Mouse (Mus musculus): ENCODE results near the gene Gm28308. TPM values are rescaled to one million over a fixed set of nuclear protein-coding genes. Genes with fewer than 3 reads are reported as not detected.

The Gm28308 gene
- polyA plus RNA-seq, 1 experiment from 2014 or later, result not detected

- no peaks in the 10 kb centered on the region; the same call in 1 of the 2 replicates for H3K4me1 ChIP-seq (ENCODE audit: control insufficient read depth, insufficient read depth, low read depth, low read length)
- H3K9ac ChIP-seq (ENCODE audit: low read depth, low read length), result peak overlapping the region; percentile 8
- H3K36me3 ChIP-seq (ENCODE audit: control insufficient read depth, insufficient read depth, low read length), result no peaks in the 10 kb centered on the region
- 3% methylated on average over 19 of the region's 19 CpGs for WGBS
- peak overlapping the region; percentile 59 for H3K27ac ChIP-seq (ENCODE audit: low read depth, low read length)
- peak overlapping the region; percentile 38 for H3K4me2 ChIP-seq (ENCODE audit: low read length)
- H3K27me3 ChIP-seq (replicated peaks; ENCODE audit: control insufficient read depth, insufficient read depth, low read length), result peaks cover 45% of the 10 kb centered on the region
- no peaks in the 10 kb centered on the region for H3K9me3 ChIP-seq (ENCODE audit: control insufficient read depth, low read length)
- H3K4me3 ChIP-seq (ENCODE audit: low read length), result peak overlapping the region; percentile 17
- ATAC-seq, result no peak
Observed at GRCm38 (mm10) chr6:52185222-52185621, 27.9 kb downstream of the Gm28308 start.

- H3K9me3 ChIP-seq (ENCODE audit: control insufficient read depth, low read length), result no peaks in the 10 kb centered on the region
- peak overlapping the region; percentile 38 for H3K4me2 ChIP-seq (ENCODE audit: low read length)
- 0 out of 2 replicates have a peak overlapping the region, but pooled peaks have one; percentile 3 for H3K9ac ChIP-seq (ENCODE audit: low read depth, low read length)
- no peaks in the 10 kb centered on the region for H3K36me3 ChIP-seq (ENCODE audit: control insufficient read depth, insufficient read depth, low read length)
- WGBS, result 5% methylated on average over 6 of the region's 6 CpGs
- peaks cover 45% of the 10 kb centered on the region for H3K27me3 ChIP-seq (replicated peaks; ENCODE audit: control insufficient read depth, insufficient read depth, low read length)
- no peaks in the 10 kb centered on the region; the same call in 1 of the 2 replicates for H3K4me1 ChIP-seq (ENCODE audit: control insufficient read depth, insufficient read depth, low read depth, low read length)
- peak overlapping the region; percentile 0; the same call in 1 of the 2 replicates for H3K4me3 ChIP-seq (ENCODE audit: low read length)
- no peak for ATAC-seq
- H3K27ac ChIP-seq (ENCODE audit: low read depth, low read length), result peak overlapping the region; percentile 75
Observed at GRCm38 (mm10) chr6:52184668-52185067, 28.5 kb downstream of the Gm28308 start.

GRCm38 (mm10) chr6:52183311-52184080 lies 29.6 kb downstream of the Gm28308 start:
- Histone ChIP-seq H3K27me3 (replicated peaks; ENCODE audit: control insufficient read depth, insufficient read depth, low read length) (peaks cover 48% of the 10 kb centered on the region), H3K9ac (ENCODE audit: low read depth, low read length) (peak overlapping the region; percentile 41), H3K36me3 (ENCODE audit: control insufficient read depth, insufficient read depth, low read length) (no peaks in the 10 kb centered on the region), H3K4me3 (ENCODE audit: low read length) (peak overlapping the region; percentile 12), H3K4me1 (ENCODE audit: control insufficient read depth, insufficient read depth, low read depth, low read length) (no peaks in the 10 kb centered on the region; the same call in 1 of the 2 replicates), H3K4me2 (ENCODE audit: low read length) (peak overlapping the region; percentile 38), H3K27ac (ENCODE audit: low read depth, low read length) (peak overlapping the region; percentile 75), H3K9me3 (ENCODE audit: control insufficient read depth, low read length) (no peaks in the 10 kb centered on the region)
- WGBS, result 13% methylated on average over 10 of the region's 10 CpGs
- no peak for ATAC-seq

GRCm38 (mm10) chr6:52182793-52183192 lies 30.3 kb downstream of the Gm28308 start:
- no peaks in the 10 kb centered on the region; the same call in 1 of the 2 replicates for H3K4me1 ChIP-seq (ENCODE audit: control insufficient read depth, insufficient read depth, low read depth, low read length)
- peaks cover 49% of the 10 kb centered on the region for H3K27me3 ChIP-seq (replicated peaks; ENCODE audit: control insufficient read depth, insufficient read depth, low read length)
- no peaks in the 10 kb centered on the region for H3K9me3 ChIP-seq (ENCODE audit: control insufficient read depth, low read length)
- H3K9ac ChIP-seq (ENCODE audit: low read depth, low read length), result peak overlapping the region; percentile 41
- peak overlapping the region; percentile 75 for H3K27ac ChIP-seq (ENCODE audit: low read depth, low read length)
- ATAC-seq, result no peak
- H3K4me3 ChIP-seq (ENCODE audit: low read length), result no peak overlapping the region; the same call in 1 of the 2 replicates
- WGBS, result 22% methylated on average over 1 of the region's 1 CpGs
- no peaks in the 10 kb centered on the region for H3K36me3 ChIP-seq (ENCODE audit: control insufficient read depth, insufficient read depth, low read length)
- peak overlapping the region; percentile 38 for H3K4me2 ChIP-seq (ENCODE audit: low read length)

GRCm38 (mm10) chr6:52182030-52182429 lies 31.1 kb downstream of the Gm28308 start:
- Histone ChIP-seq H3K27ac (ENCODE audit: low read depth, low read length) (no peak overlapping the region), H3K4me2 (ENCODE audit: low read length) (peak overlapping the region; percentile 64), H3K4me1 (ENCODE audit: control insufficient read depth, insufficient read depth, low read depth, low read length) (no peaks in the 10 kb centered on the region; the same call in 1 of the 2 replicates), H3K27me3 (replicated peaks; ENCODE audit: control insufficient read depth, insufficient read depth, low read length) (peaks cover 44% of the 10 kb centered on the region), H3K9ac (ENCODE audit: low read depth, low read length) (no peak overlapping the region), H3K4me3 (ENCODE audit: low read length) (no peak overlapping the region), H3K9me3 (ENCODE audit: control insufficient read depth, low read length) (no peaks in the 10 kb centered on the region), H3K36me3 (ENCODE audit: control insufficient read depth, insufficient read depth, low read length) (no peaks in the 10 kb centered on the region)
- 20% methylated on average over 2 of the region's 2 CpGs for WGBS
- ATAC-seq, result no peak

- Histone ChIP-seq H3K9ac (ENCODE audit: low read depth, low read length) (peak overlapping the region; percentile 69), H3K9me3 (ENCODE audit: control insufficient read depth, low read length) (no peaks in the 10 kb centered on the region), H3K27me3 (replicated peaks; ENCODE audit: control insufficient read depth, insufficient read depth, low read length) (peaks cover 33% of the 10 kb centered on the region), H3K4me1 (ENCODE audit: control insufficient read depth, insufficient read depth, low read depth, low read length) (no peaks in the 10 kb centered on the region; the same call in 1 of the 2 replicates), H3K36me3 (ENCODE audit: control insufficient read depth, insufficient read depth, low read length) (no peaks in the 10 kb centered on the region), H3K27ac (ENCODE audit: low read depth, low read length) (peak overlapping the region; percentile 90), H3K4me2 (ENCODE audit: low read length) (peak overlapping the region; percentile 64), H3K4me3 (ENCODE audit: low read length) (peak overlapping the region; percentile 52)
- 16% methylated on average over 3 of the region's 3 CpGs for WGBS
- ATAC-seq, result no peak
Observed at GRCm38 (mm10) chr6:52180726-52181125, 32.4 kb downstream of the Gm28308 start.

- H3K4me2 ChIP-seq (ENCODE audit: low read length), result peak overlapping the region; percentile 64
- peak overlapping the region; percentile 52 for H3K4me3 ChIP-seq (ENCODE audit: low read length)
- 6% methylated on average over 11 of the region's 11 CpGs for WGBS
Observed at GRCm38 (mm10) chr6:52180213-52180710, 32.9 kb downstream of the Gm28308 start.

GRCm38 (mm10) chr6:52179690-52180089 lies 33.4 kb downstream of the Gm28308 start:
- Histone ChIP-seq H3K4me2 (ENCODE audit: low read length) (peak overlapping the region; percentile 64), H3K4me3 (ENCODE audit: low read length) (peak overlapping the region; percentile 52), H3K9ac (ENCODE audit: low read depth, low read length) (peak overlapping the region; percentile 69), H3K36me3 (ENCODE audit: control insufficient read depth, insufficient read depth, low read length) (no peaks in the 10 kb centered on the region), H3K4me1 (ENCODE audit: control insufficient read depth, insufficient read depth, low read depth, low read length) (no peaks in the 10 kb centered on the region), H3K27ac (ENCODE audit: low read depth, low read length) (peak overlapping the region; percentile 90), H3K27me3 (replicated peaks; ENCODE audit: control insufficient read depth, insufficient read depth, low read length) (peaks cover 36% of the 10 kb centered on the region), H3K9me3 (ENCODE audit: control insufficient read depth, low read length) (no peaks in the 10 kb centered on the region)
- WGBS, result 2% methylated on average over 10 of the region's 10 CpGs
- no peak for ATAC-seq

More at GRCm38 (mm10) chr6:52180213-52180710, 32.9 kb downstream of the Gm28308 start:
- no peak for ATAC-seq
- Histone ChIP-seq H3K4me1 (ENCODE audit: control insufficient read depth, insufficient read depth, low read depth, low read length) (no peaks in the 10 kb centered on the region), H3K9ac (ENCODE audit: low read depth, low read length) (peak overlapping the region; percentile 69), H3K9me3 (ENCODE audit: control insufficient read depth, low read length) (no peaks in the 10 kb centered on the region), H3K27me3 (replicated peaks; ENCODE audit: control insufficient read depth, insufficient read depth, low read length) (peaks cover 32% of the 10 kb centered on the region), H3K36me3 (ENCODE audit: control insufficient read depth, insufficient read depth, low read length) (no peaks in the 10 kb centered on the region), H3K27ac (ENCODE audit: low read depth, low read length) (peak overlapping the region; percentile 90)

Data from hindbrain, embryonic 16.5 days (tissue).